Mouse (Mus musculus) inflammation-experienced regulatory T-cells, adult 16 weeks (primary cell): ENCODE data around the gene Saa3. TPM values are rescaled to one million over a fixed set of nuclear protein-coding genes. Genes with fewer than 3 reads are reported as not detected.

Source experiments
- polyA plus RNA-seq: library from polyadenylated mRNA; unstranded; fragments of 100-300 nt; shearing (Covaris generic); gene quantifications from one replicate; pipeline ENCODE4 v1.2.1, GENCODE M21; 2017

Gene Saa3
- not detected for polyA plus RNA-seq

DNA sequence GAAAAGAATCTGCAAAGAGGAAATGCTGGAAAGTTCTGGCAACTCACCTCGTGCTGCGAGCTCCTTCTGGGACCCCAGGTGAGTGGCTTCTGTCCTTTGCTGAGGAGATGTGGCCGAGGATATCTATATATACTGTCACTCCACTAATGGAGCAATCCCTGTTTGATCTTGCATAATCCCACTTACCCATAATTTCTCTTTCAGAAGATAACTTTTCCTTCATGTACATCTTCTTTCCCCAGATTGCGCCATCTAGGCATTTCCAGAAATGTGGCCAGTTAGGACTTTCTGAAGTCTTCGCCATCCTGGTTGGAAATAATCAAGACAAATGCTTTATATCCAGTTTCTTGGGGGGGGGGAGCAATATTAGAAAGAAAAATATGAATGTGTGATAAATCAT lies at the start of gene Saa3:
Gene Saa3, minus strand, starts transcription at position 101 of the 400 bp plus-strand sequence.

DNA sequence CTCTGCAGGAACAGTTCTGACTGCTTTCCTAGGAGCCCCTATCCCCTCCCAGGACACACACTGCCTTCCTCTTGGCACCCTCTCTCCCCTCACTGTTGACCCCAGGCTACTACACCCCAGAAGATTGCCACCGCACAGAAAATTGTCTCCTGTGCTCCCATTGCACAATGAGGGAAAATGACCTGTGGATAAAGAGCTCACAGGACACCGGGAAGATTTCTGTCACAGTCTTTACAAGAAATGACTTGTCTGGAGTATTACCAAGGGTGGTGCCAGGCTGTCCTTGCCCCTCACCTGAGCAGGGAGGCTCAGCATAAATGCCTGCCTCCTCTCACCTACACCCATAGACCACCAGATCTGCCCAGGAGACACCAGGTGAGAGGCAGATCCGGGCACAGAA lies 36.0 kb upstream of the Saa3 start, which contains the start of gene Saa2:
Gene Saa2, plus strand, starts transcription at position 301 of the 400 bp plus-strand sequence.

DNA sequence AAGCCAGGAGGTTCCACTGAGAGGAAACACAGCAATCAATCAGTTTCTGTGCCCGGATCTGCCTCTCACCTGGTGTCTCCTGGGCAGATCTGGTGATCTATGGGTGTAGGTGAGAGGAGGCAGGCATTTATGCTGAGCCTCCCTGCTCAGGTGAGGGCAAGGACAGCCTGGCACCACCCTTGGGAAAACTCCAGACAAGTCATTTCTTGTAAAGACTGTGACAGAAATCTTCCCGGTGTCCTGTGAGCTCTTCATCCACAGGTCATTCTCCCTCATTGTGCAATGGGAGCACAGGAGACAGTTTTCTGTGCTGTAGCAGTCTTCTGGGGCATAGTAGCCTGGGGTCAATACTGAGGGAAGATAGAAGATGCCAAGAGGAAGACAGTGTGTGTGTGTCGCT lies 27.4 kb upstream of the Saa3 start, which contains the start of gene Saa1:
Gene Saa1, minus strand, starts transcription at position 101 of the 400 bp plus-strand sequence.

DNA sequence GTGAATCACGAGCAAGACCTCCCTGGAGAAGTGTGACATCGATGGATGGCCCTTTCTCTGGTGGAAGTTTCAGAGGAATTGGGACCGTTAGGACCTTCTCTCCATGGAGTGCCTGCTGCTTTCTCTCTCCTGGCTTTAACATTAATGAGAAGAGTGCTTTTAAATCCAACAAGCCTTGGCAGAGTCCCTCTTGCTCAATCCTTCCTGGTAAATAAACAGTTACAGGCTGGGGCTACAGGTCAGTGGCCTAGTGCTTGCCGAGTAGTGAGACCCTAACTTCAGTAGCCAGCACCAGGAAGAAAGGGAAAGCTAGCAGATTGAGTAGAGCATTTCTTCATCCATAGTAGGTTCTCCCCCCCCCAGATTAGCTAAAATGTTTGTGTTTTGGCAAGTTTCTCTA lies 17.0 kb upstream of the Saa3 start, which contains the start of gene Saa4:
Gene Saa4, minus strand, starts transcription at position 146 of the 400 bp plus-strand sequence.

DNA sequence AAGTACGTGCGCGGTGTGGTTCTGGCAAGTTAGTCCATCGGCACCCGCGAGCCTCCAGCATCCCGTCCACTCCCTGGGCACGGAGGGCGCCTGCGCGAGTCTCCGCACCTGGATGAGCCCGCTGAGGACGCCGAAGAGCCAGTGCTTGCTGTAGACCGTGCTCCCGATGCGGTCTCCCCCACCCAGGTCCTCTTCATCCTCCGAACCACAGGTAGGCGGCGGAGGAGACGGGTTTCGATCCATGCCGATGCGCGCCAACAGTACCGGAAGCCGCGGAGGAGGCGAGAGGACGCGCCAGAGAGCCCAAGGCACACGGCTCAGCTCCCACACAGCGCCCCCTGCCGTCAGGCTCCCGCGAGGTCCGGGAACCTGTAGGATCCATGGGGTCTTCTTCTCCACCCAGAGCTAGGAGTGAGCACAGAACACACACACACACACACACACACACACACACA lies 5.1 kb downstream of the Saa3 start, which contains the start of gene Saal1:
Gene Saal1, minus strand, starts transcription at position 291 of the 455 bp plus-strand sequence.

DNA sequence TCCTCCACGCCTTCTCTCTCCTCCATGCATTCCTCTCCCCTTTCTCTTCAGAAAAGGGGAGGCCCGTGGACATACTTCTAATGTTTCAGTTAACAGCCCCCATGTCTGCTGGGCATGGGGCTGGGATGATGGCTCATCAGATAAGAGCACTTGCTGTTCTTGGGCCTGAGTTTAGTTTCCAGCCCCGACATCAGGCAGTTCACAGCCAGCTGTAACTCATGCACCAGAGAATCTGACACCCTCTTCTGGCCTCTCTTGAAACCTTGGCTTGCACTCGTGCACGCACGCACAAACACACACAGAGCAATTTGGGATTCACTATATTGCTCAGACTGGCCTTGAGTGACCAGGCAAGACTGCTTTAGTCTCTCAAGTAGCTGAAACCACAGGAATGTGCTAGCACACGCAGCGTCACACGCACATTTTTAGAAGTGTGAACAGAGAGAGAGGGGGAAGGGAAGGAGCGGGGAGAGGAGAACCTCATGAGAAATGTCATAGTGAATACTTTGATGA lies 43.3 kb downstream of the Saa3 start, which contains the start of gene Tph1:
Gene Tph1, minus strand, starts transcription at position 378 of the 513 bp plus-strand sequence.

Other genes starting within 250 kb of the Saa3 start
- 22.1 TPM for gene Sergef, start 75.9 kb downstream of the Saa3 start, polyA plus RNA-seq
- gene Tph1, start 43.2 kb downstream of the Saa3 start, polyA plus RNA-seq = not detected
- 23.4 TPM for gene Saal1, start 5.0 kb downstream of the Saa3 start, polyA plus RNA-seq
- gene Saa4, start 16.9 kb upstream of the Saa3 start, polyA plus RNA-seq = not detected
- gene Saa1, start 27.3 kb upstream of the Saa3 start, polyA plus RNA-seq = not detected
- gene Saa2, start 36.1 kb upstream of the Saa3 start, polyA plus RNA-seq = not detected
- gene Hps5, start 80.4 kb upstream of the Saa3 start, polyA plus RNA-seq = 37.9 TPM
- 50.6 TPM for gene Gtf2h1, start 80.4 kb upstream of the Saa3 start, polyA plus RNA-seq
- gene Ldha, start 125.8 kb upstream of the Saa3 start, polyA plus RNA-seq = 1,236 TPM
- gene Ldhc, start 145.5 kb upstream of the Saa3 start, polyA plus RNA-seq = not detected
- 158 TPM for gene Tsg101, start 204.3 kb upstream of the Saa3 start, polyA plus RNA-seq
- 9.8 TPM for gene Uevld, start 242.8 kb upstream of the Saa3 start, polyA plus RNA-seq